Mouse (Mus musculus) kidney, embryonic 14.5 days (tissue): ENCODE measurements around the gene Tbc1d9b. TPM values are rescaled to one million over a fixed set of nuclear protein-coding genes. Genes with fewer than 3 reads are reported as not detected.

ENCODE experiments used
- ATAC-seq: fragments of 200-750 bp; cut with Nextera tagmentation; 2 replicates; pipeline ENCODE4 v1.8.0; 2017; ENCODE audit warnings: moderate number of reproducible peaks, mild to moderate bottlenecking, moderate TSS enrichment, moderate library complexity; ENCODE audit not compliant: low FRiP score, low TSS enrichment
- H3K27ac ChIP-seq: fragments of 300-500 bp; sonication (generic); 2 replicates; pipeline ENCODE4 v1.5.1; 2014; ENCODE audit warnings: low read depth, mild to moderate bottlenecking, low read length, moderate library complexity, mixed read lengths
- H3K27me3 ChIP-seq: fragments of 300-500 bp; sonication (generic); 2 replicates; pipeline ENCODE4 v1.6.1; 2014; ENCODE audit warnings: mild to moderate bottlenecking, low read length; ENCODE audit not compliant: control insufficient read depth, insufficient read depth
- H3K36me3 ChIP-seq: fragments of 300-500 bp; sonication (generic); 2 replicates; pipeline ENCODE4 v1.6.1; 2014; ENCODE audit warnings: low read length, mixed read lengths; ENCODE audit not compliant: control insufficient read depth, insufficient read depth
- H3K4me1 ChIP-seq: fragments of 300-500 bp; sonication (generic); 2 replicates; pipeline ENCODE4 v1.6.1; 2014; ENCODE audit warnings: low read length, mixed read lengths; ENCODE audit not compliant: control insufficient read depth, insufficient read depth
- H3K4me2 ChIP-seq: fragments of 300-500 bp; sonication (generic); replicated peaks from 2 replicates; pipeline ENCODE4 v1.6.1; 2014; ENCODE audit warnings: low read depth, mild to moderate bottlenecking, low read length
- H3K4me3 ChIP-seq: fragments of 300-500 bp; sonication (generic); 2 replicates; pipeline ENCODE4 v1.5.1; 2014; ENCODE audit warnings: mild to moderate bottlenecking, low read length
- H3K9ac ChIP-seq: fragments of 300-500 bp; sonication (generic); 2 replicates; pipeline ENCODE4 v1.6.1; 2014; ENCODE audit warnings: low read depth, mild to moderate bottlenecking, low read length, moderate library complexity
- H3K9me3 ChIP-seq: fragments of 300-500 bp; sonication (generic); 2 replicates; pipeline ENCODE4 v1.6.1; 2016; ENCODE audit warnings: low read length; ENCODE audit not compliant: control insufficient read depth
- WGBS: fragments of 180-500 bp; shearing (Covaris S2); extraction: QIAGEN DNeasy Blood & Tissue Kit; methylation state at CpG from one replicate; pipeline ENCODE4 v1.1.7; 2014; 5-methylcytosine and 5-hydroxymethylcytosine counted together
- polyA plus RNA-seq: library from polyadenylated mRNA; unstranded; fragments of >200 nt; fragmentation: Nextera tagmentation; extraction: Ambion mirVana; gene quantifications from 2 replicates; pipeline ENCODE4 v1.2.1, GENCODE M21; 2014

Tbc1d9b gene
- polyA plus RNA-seq, 1 experiment from 2014 or later, result 36.8 TPM

DNA sequence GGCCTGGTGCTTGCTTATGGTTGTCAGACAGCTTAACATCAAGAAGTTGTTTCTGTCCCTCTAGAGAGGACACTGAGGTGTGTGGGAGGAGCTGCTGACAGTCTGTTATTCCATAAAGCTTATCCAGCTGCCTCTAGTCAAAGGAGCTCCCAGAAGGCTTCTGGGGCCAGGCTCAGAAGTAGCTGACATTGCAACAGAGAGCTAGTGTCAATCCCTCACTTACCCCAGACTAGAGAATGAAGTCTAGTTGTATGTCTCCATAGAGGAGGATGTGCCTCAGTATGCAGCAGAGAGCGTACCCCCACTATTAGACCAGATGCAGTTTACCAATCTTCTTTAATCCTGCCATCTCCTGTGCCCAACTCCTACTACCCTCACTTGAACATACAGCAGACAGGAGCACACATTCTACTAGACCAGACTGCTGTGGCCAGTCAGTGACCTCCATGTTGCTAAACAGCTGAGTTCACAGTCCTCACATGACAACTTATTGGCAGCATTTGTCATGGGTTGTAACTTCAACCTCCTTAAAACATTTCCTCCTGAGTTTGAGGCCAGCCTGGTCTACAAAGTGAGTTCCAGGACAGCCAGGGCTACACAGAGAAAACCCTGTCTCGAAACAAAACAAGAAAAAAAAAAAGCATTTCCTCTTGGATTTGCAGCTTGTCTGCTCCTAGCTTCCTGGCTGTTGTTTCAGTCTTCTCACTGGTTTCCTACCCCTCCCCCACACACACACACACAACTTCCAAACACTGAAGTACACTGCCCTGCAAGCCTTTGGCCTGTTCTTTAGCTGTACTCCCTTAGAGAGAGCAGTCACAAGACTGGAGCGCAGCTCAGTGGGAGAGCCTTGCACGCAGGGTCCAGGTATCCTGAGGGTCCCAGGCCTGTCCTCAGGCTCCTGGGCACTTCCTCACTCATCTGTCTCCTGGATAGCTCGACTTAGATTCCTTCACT is 47.6 kb downstream of the Tbc1d9b start:
- no peak overlapping the region for H3K4me3 ChIP-seq
- H3K9ac ChIP-seq, result no peak overlapping the region
- ATAC-seq, result no peak
- H3K27ac ChIP-seq, result no peak overlapping the region
- H3K36me3 ChIP-seq, result peaks cover 13% of the 10 kb centered on the region; the same call in 1 of the 2 replicates
- peaks cover 7% of the 10 kb centered on the region; the same call in 1 of the 2 replicates for H3K4me1 ChIP-seq
- no peak overlapping the region for H3K4me2 ChIP-seq
- 81% methylated on average over 5 of the region's 5 CpGs for WGBS
- no peaks in the 10 kb centered on the region for H3K27me3 ChIP-seq
- no peaks in the 10 kb centered on the region for H3K9me3 ChIP-seq

- 80% methylated on average over 6 of the region's 6 CpGs for WGBS
- Histone ChIP-seq H3K9me3 (no peaks in the 10 kb centered on the region), H3K4me1 (peaks cover 3% of the 10 kb centered on the region; the same call in 1 of the 2 replicates), H3K9ac (no peak overlapping the region), H3K4me2 (no peak overlapping the region), H3K36me3 (peaks cover 13% of the 10 kb centered on the region; the same call in 1 of the 2 replicates), H3K4me3 (no peak overlapping the region), H3K27ac (no peak overlapping the region), H3K27me3 (no peaks in the 10 kb centered on the region)
- no peak for ATAC-seq
These were observed 49.5 kb downstream of the Tbc1d9b start for GRCm38 (mm10) chr11:50180478-50181231.

DNA sequence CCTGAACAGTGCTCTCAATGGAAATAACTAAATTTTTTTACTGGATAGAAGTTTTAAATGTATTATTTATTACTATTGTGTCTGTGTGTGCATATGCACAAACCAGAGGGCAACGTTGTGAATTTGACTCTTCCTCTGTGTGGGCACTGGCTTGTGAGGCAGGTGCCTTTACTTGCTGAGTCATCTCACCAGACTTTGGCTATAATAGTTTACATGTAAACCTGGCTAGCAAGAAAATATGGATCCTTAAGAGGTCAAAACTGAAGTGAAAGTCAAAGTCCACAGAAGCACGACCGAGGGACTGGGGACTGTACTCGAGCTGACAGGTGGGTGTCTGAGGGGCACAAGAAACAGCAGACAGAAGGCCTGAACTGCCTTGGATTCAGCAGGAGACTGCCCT is 51.5 kb downstream of the Tbc1d9b start:
- Histone ChIP-seq H3K36me3 (peaks cover 9% of the 10 kb centered on the region; the same call in 1 of the 2 replicates), H3K9ac (no peak overlapping the region), H3K27me3 (no peaks in the 10 kb centered on the region), H3K27ac (no peak overlapping the region), H3K4me3 (no peak overlapping the region), H3K4me1 (no peaks in the 10 kb centered on the region), H3K9me3 (no peaks in the 10 kb centered on the region), H3K4me2 (no peak overlapping the region)
- 88% methylated on average over 4 of the region's 4 CpGs for WGBS
- ATAC-seq, result no peak

- H3K36me3 ChIP-seq, result peaks cover 6% of the 10 kb centered on the region; the same call in 1 of the 2 replicates
- no peak overlapping the region for H3K4me3 ChIP-seq
- ATAC-seq, result no peak
- H3K9me3 ChIP-seq, result no peaks in the 10 kb centered on the region
- 61% methylated on average over 3 of the region's 3 CpGs for WGBS
- H3K4me1 ChIP-seq, result no peaks in the 10 kb centered on the region
- H3K27me3 ChIP-seq, result no peaks in the 10 kb centered on the region
- no peak overlapping the region for H3K27ac ChIP-seq
- no peak overlapping the region for H3K4me2 ChIP-seq
- H3K9ac ChIP-seq, result no peak overlapping the region
These were observed 53.6 kb downstream of the Tbc1d9b start for GRCm38 (mm10) chr11:50184788-50185187.

GRCm38 (mm10) chr11:50188682-50189081 is 57.5 kb downstream of the Tbc1d9b start:
- Histone ChIP-seq H3K4me1 (0 out of 2 replicates have a peak, but pooled peaks cover 3% of the 10 kb centered on the region), H3K9me3 (no peaks in the 10 kb centered on the region), H3K9ac (no peak overlapping the region), H3K36me3 (no peaks in the 10 kb centered on the region), H3K4me2 (no peak overlapping the region), H3K27me3 (no peaks in the 10 kb centered on the region), H3K27ac (no peak overlapping the region), H3K4me3 (no peak overlapping the region)
- ATAC-seq, result no peak
- WGBS, result 70% methylated on average over 7 of the region's 7 CpGs

- H3K4me1 ChIP-seq, result 0 out of 2 replicates have a peak, but pooled peaks cover 3% of the 10 kb centered on the region
- no peak for ATAC-seq
- H3K9ac ChIP-seq, result no peak overlapping the region
- H3K36me3 ChIP-seq, result no peaks in the 10 kb centered on the region
- no peak overlapping the region for H3K27ac ChIP-seq
- H3K4me2 ChIP-seq, result no peak overlapping the region
- 80% methylated on average over 4 of the region's 4 CpGs for WGBS
- no peaks in the 10 kb centered on the region for H3K9me3 ChIP-seq
- no peaks in the 10 kb centered on the region for H3K27me3 ChIP-seq
- H3K4me3 ChIP-seq, result no peak overlapping the region
These were observed 59.2 kb downstream of the Tbc1d9b start for GRCm38 (mm10) chr11:50190362-50190761.

DNA sequence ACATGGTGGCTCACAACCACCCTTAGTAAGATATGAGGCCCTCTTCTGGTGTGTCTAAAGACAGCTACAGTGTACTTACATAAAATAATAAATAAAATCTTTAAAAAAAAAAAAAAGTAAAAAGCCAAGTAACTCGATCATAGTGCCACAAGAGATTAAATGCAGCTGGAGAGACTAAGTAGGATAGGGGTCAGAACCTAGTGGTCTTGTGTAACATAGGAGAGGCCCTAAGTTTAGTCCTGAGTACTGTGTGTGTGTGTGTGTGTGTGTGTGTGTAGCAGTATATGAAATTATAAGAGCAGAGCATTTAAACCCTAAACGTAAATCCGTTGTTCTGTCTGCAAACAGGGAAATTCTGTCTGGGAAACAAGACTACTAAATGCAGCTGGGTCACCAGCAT is 61.1 kb downstream of the Tbc1d9b start:
- 77% methylated on average over 3 of the region's 3 CpGs for WGBS
- H3K36me3 ChIP-seq, result no peaks in the 10 kb centered on the region; the same call in 1 of the 2 replicates
- H3K27me3 ChIP-seq, result no peaks in the 10 kb centered on the region
- H3K9me3 ChIP-seq, result no peaks in the 10 kb centered on the region
- no peak overlapping the region for H3K4me2 ChIP-seq
- 0 out of 2 replicates have a peak, but pooled peaks cover 3% of the 10 kb centered on the region for H3K4me1 ChIP-seq
- no peak for ATAC-seq
- no peak overlapping the region for H3K27ac ChIP-seq
- no peak overlapping the region for H3K9ac ChIP-seq
- H3K4me3 ChIP-seq, result no peak overlapping the region

DNA sequence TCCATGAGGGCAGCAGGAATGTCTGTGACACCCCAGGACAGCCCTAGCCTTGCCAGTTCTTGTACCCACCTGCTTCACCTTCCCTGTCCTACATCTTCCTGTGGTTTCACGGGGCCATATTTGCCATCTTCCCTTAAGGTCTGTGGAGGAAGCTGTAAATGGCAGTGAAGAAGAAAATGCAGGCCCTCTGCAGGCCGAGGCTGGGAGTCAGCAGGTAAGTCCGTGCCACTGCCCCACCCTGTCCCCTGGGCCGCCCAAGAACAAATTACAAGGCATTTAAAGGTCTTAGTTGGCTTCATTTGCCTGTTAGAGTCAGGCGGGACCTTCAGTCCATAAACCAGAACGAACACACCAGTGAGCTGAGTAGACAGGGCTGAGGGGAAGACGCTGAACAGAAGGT is 62.9 kb downstream of the Tbc1d9b start:
- H3K9ac ChIP-seq, result no peak overlapping the region
- H3K27ac ChIP-seq, result no peak overlapping the region
- ATAC-seq, result no peak
- no peaks in the 10 kb centered on the region for H3K27me3 ChIP-seq
- H3K4me3 ChIP-seq, result no peak overlapping the region
- no peak overlapping the region for H3K4me2 ChIP-seq
- 0 out of 2 replicates have a peak, but pooled peaks cover 3% of the 10 kb centered on the region for H3K4me1 ChIP-seq
- 77% methylated on average over 7 of the region's 7 CpGs for WGBS
- peaks cover 14% of the 10 kb centered on the region for H3K36me3 ChIP-seq
- H3K9me3 ChIP-seq, result no peaks in the 10 kb centered on the region
